Mouse (Mus musculus): Measurements from ENCODE around the gene Xxylt1.

GRCm38 (mm10) chr16:30943919-30944318 lies 137.3 kb downstream of the Xxylt1 start:
- TF ChIP-seq CTCF (IDR thresholded peaks at IDR 0.05; ENCODE audit: extremely low read depth, insufficient read depth, low read length) (no peak), POLR2A (IDR thresholded peaks at IDR 0.05; ENCODE audit: extremely low read depth, insufficient read depth, low read length) (no peak)
